Mouse (Mus musculus): ENCODE data around the gene Ccnl1. TPM values are rescaled to one million over a fixed set of nuclear protein-coding genes. Genes with fewer than 3 reads are reported as not detected.

The Ccnl1 gene
- polyA plus RNA-seq, 1 experiment from 2014 or later = 47.6 TPM

- WGBS = 30% methylated on average over 3 of the region's 3 CpGs
- Histone ChIP-seq H3K4me2 (replicated peaks; ENCODE audit: low read depth) (no peak overlapping the region), H3K4me1 (replicated peaks; ENCODE audit: control insufficient read depth, insufficient read depth, low read length) (no peaks in the 10 kb centered on the region; the same call in 1 of the 2 replicates), H3K36me3 (ENCODE audit: control insufficient read depth, insufficient read depth) (no peaks in the 10 kb centered on the region), H3K9ac (ENCODE audit: low read depth, low read length) (no peak overlapping the region), H3K27me3 (replicated peaks; ENCODE audit: control insufficient read depth, insufficient read depth, low read length) (no peaks in the 10 kb centered on the region), H3K27ac (ENCODE audit: low read depth, low read length) (no peak overlapping the region), H3K9me3 (ENCODE audit: control insufficient read depth) (no peaks in the 10 kb centered on the region), H3K4me3 (ENCODE audit: low read depth, low read length) (no peak overlapping the region)
- no peak for ATAC-seq
- no peak for TF ChIP-seq CTCF (IDR thresholded peaks at IDR 0.05; ENCODE audit: low read depth)
These were observed 60.6 kb downstream of the Ccnl1 start for GRCm38 (mm10) chr3:65897233-65897993.
